Mouse (Mus musculus) ES-Bruce4 (cell line): Measurements from ENCODE around the gene Rbfox3. TPM values are rescaled to one million over a fixed set of nuclear protein-coding genes. Genes with fewer than 3 reads are reported as not detected.

ENCODE experiments used
- H3K27ac ChIP-seq: 2 replicates; pipeline ENCODE4 v1.5.1; 2012; ENCODE audit warnings: low read length, inconsistent platforms; ENCODE audit not compliant: insufficient read depth
- H3K27me3 ChIP-seq: 2 replicates; pipeline ENCODE4 v1.6.1; 2012; ENCODE audit warnings: mild to moderate bottlenecking, low read length, inconsistent platforms; ENCODE audit not compliant: control insufficient read depth, poor library complexity, insufficient read depth, severe bottlenecking
- H3K36me3 ChIP-seq: 2 replicates; pipeline ENCODE4 v1.6.1; 2012; ENCODE audit warnings: inconsistent platforms, mild to moderate bottlenecking, low read length, moderate library complexity; ENCODE audit not compliant: control insufficient read depth, poor library complexity, insufficient read depth, severe bottlenecking
- H3K4me1 ChIP-seq: one replicate; pipeline ENCODE4 v1.8.1; 2011; ENCODE audit warnings: low read length; ENCODE audit not compliant: control insufficient read depth, insufficient read depth
- H3K4me3 ChIP-seq: 2 replicates; pipeline ENCODE4 v1.5.1; 2011; ENCODE audit warnings: low read depth, mild to moderate bottlenecking, low read length
- H3K9ac ChIP-seq: 2 replicates; pipeline ENCODE4 v1.6.1; 2012; ENCODE audit warnings: low read depth, mild to moderate bottlenecking, inconsistent platforms; ENCODE audit not compliant: poor library complexity, severe bottlenecking
- H3K9me3 ChIP-seq: replicated peaks from 2 replicates; pipeline ENCODE4 v1.6.1; 2012; ENCODE audit warnings: mild to moderate bottlenecking, low read length, inconsistent platforms; ENCODE audit not compliant: control insufficient read depth, poor library complexity, insufficient read depth, severe bottlenecking
- CTCF ChIP-seq: IDR thresholded peaks from one replicate; pipeline ENCODE4 v1.8.1; 2011; ENCODE audit warnings: low read depth, low read length
- EP300 ChIP-seq: IDR thresholded peaks from 2 replicates; pipeline ENCODE4 v1.6.1; 2011; ENCODE audit warnings: low read depth, low read length; ENCODE audit not compliant: insufficient read depth
- POLR2A ChIP-seq: IDR thresholded peaks from one replicate; pipeline ENCODE4 v1.8.1; 2011; ENCODE audit warnings: low read length; ENCODE audit not compliant: insufficient read depth
- polyA plus RNA-seq: library from polyadenylated mRNA; stranded (reverse); fragments of >200 nt; gene quantifications from 2 replicates; pipeline ENCODE4 v1.2.4, GENCODE M21; 2011; ENCODE audit warnings: low read depth; ENCODE audit not compliant: missing spikeins, insufficient read depth, insufficient read length

The Rbfox3 gene
- polyA plus RNA-seq, result 0.78 and 0.85 TPM in 2 replicates

DNA sequence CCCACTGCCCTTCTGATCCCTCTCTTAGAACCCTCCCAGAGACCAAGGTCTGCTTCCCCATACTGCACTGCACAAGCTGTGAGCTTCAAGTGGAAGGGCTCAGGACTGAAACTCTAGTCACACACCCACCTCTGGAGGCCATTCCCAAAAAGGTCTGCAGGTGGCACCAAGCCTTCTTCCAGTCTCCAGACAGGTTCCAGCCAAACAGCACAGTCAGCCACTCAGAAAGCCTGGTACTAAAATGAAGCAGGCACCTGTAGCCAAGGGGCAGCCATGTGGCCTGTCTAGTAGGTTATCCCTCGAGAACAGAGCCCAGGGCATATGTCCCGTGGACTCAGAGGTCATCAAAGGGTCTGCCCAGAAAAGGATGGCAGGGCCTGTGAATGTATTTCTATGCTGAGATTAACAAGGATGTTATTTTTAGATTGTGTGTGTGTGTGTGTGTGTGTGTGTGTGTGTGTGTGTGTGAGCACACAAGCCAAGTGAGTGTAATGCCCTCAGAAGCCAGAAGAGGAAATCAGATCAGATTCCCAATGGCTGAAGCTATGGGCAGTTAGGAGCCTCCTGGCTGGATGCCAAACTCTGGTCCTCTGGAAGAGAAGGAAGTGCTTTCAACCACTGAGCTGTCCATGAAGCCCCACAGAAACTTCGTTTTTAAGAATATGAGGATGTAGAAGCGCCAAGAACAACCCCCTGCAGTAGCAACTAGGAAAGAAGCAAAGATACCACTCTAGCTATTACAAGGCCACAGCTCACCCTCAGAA lies at the start of gene Rbfox3:
TSS of gene Rbfox3 (minus strand) at position 291 of the 764 bp plus-strand sequence.
- no peaks in the 10 kb centered on the region for H3K9me3 ChIP-seq
- H3K27me3 ChIP-seq, result peaks cover 22% of the 10 kb centered on the region
- no peak within 1 kb of the TSS for H3K27ac ChIP-seq
- no peak within 1 kb of the TSS for H3K4me3 ChIP-seq
- H3K36me3 ChIP-seq, result no peaks in the 10 kb centered on the region
- H3K9ac ChIP-seq, result no peak within 1 kb of the TSS
- TF ChIP-seq CTCF, result peak; percentile 26
- TF ChIP-seq EP300, result no peak
- TF ChIP-seq POLR2A, result no peak
- H3K4me1 ChIP-seq, result no peaks in the 10 kb centered on the region

DNA sequence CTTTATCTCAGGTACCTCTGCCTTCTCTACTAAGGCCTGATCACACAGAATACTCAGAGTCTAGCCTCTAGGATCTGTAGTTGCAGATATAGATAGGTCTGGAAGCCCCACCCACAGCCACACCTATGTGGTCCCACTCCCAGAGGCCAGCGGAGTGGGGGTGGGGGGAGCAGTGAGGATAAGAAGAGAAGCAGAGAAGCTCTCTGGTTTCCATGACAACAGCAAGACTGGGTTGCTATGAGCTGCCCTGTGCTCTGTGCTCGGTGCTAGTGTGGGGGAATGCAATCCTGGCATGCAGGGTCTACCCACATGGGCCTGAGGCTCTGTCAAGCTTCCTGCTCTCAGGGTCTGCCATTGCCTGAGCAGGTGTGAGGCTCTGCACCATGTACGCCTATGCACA lies 49.3 kb upstream of the Rbfox3 start:
- Histone ChIP-seq H3K4me3 (no peak overlapping the region), H3K27ac (no peak overlapping the region), H3K36me3 (no peaks in the 10 kb centered on the region), H3K9ac (no peak overlapping the region), H3K27me3 (no peaks in the 10 kb centered on the region), H3K9me3 (no peaks in the 10 kb centered on the region), H3K4me1 (no peaks in the 10 kb centered on the region)
- TF ChIP-seq EP300 (no peak), POLR2A (no peak), CTCF (no peak)

DNA sequence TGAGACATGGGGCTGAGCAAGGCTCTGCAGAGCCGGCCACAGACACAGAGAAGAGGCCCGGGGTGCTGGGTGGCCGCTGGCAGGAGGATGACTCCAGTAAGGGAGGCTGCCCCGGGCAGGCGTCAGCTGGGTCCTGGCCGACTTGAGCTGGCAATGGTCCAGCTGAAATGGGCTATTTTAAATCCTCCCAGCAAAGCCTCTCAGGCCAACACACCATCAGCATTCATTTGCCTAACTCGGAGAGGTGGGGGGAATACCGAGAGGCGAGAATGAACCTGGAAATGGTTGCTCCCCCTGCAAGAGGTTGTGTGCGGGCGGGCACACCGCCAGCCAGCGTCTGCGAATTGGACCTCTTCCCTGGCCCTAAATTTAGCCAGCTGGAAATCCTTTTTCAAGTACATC lies 45.7 kb upstream of the Rbfox3 start:
- H3K9ac ChIP-seq, result no peak overlapping the region
- H3K4me1 ChIP-seq, result no peaks in the 10 kb centered on the region

DNA sequence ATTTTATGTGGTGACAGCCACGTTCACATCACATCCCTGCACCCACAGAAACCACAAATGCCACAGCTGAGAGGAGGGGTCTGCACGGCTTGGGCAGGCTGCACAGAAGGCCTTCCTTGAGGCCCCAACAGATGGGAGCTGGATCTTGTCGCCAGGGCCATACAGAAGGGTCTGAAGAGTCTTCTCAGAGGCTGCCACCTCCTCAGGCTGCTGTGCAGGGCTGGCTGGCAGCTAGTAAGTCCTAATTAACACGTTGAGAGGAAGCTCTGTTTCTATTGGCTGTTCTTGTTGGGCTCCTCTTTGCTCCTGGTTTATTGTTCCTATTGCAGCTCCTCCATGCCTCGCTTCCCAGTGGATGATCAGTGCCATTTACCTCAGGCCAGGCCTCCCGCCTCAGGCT lies 43.6 kb upstream of the Rbfox3 start:
- Histone ChIP-seq H3K27me3 (no peaks in the 10 kb centered on the region), H3K4me1 (no peaks in the 10 kb centered on the region), H3K36me3 (no peaks in the 10 kb centered on the region), H3K4me3 (no peak overlapping the region), H3K27ac (no peak overlapping the region), H3K9ac (no peak overlapping the region), H3K9me3 (no peaks in the 10 kb centered on the region)
- TF ChIP-seq EP300 (no peak), CTCF (no peak), POLR2A (no peak)

More for the DNA sequence above, 45.7 kb upstream of the Rbfox3 start:
- Histone ChIP-seq H3K36me3 (no peaks in the 10 kb centered on the region), H3K9me3 (no peaks in the 10 kb centered on the region), H3K4me3 (no peak overlapping the region), H3K27me3 (no peaks in the 10 kb centered on the region), H3K27ac (no peak overlapping the region)
- no peak for TF ChIP-seq EP300
- no peak for TF ChIP-seq POLR2A
- no peak for TF ChIP-seq CTCF

DNA sequence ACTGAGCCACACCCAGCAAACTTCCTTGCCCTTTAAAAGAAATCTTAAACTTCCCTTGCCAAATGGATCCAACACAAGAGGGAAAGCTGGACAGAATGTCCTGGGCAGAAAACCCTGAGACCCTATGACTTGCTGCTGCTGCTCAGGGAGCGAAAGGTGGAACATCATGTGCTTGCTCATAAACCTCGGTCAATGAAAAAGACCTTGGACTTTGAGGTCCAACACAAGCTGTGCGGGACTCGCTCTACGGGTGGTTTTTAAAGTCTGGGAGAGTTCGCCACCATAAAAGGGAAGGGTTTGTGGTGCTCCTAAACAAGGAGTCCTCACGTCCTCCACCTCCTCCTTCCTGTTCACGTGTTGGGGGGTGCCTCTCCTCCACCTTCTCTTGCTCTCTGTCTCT lies 34.5 kb upstream of the Rbfox3 start:
- H3K27me3 ChIP-seq, result no peaks in the 10 kb centered on the region
- H3K4me1 ChIP-seq, result no peaks in the 10 kb centered on the region
- no peak overlapping the region for H3K4me3 ChIP-seq
- no peak overlapping the region for H3K9ac ChIP-seq
- no peak overlapping the region for H3K27ac ChIP-seq
- no peaks in the 10 kb centered on the region for H3K9me3 ChIP-seq
- TF ChIP-seq POLR2A, result no peak
- no peak for TF ChIP-seq CTCF
- no peak for TF ChIP-seq EP300
- no peaks in the 10 kb centered on the region for H3K36me3 ChIP-seq

DNA sequence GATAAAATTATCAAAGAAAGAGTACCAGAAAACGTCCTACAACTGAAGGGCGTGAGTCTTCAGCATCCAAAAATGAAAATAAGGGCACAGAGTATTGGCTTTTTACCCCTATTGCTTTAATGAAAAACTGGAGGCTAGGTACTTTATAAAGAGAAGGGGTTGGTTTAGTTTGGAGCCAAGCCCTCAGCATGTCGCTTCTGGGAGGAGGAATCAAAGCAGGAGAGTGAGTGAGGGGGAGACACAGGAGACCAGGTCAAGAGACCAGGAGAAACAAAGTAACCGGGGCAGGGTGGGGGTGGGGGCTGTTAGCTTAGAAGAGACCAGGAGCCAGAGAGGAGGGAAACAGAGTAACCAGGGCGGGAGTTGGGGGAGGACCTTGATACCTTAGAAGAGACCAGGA lies 29.9 kb upstream of the Rbfox3 start:
- Histone ChIP-seq H3K27me3 (no peaks in the 10 kb centered on the region), H3K27ac (no peak overlapping the region), H3K4me1 (no peaks in the 10 kb centered on the region), H3K4me3 (no peak overlapping the region), H3K9me3 (no peaks in the 10 kb centered on the region), H3K36me3 (no peaks in the 10 kb centered on the region), H3K9ac (no peak overlapping the region)
- TF ChIP-seq EP300, result no peak
- TF ChIP-seq CTCF, result no peak
- no peak for TF ChIP-seq POLR2A
